Mouse (Mus musculus) embryonic facial prominence, embryonic 13.5 days (tissue): ENCODE results near the gene Cdc14a. TPM values are rescaled to one million over a fixed set of nuclear protein-coding genes. Genes with fewer than 3 reads are reported as not detected.
A peak's percentile ranks its signal among the peaks of the same experiment; 100 is the strongest.
"Not testable (repeated sequence)": the region's sequence is repeated elsewhere in the genome, so short reads cannot be mapped to it uniquely, and the experiment has no call there.

Source experiments
- ATAC-seq: fragments of 200-750 bp; cut with Nextera tagmentation; 2 replicates; pipeline ENCODE4 v1.8.0; 2017; ENCODE audit warnings: low read depth; ENCODE audit not compliant: insufficient number of reproducible peaks, insufficient read depth, low FRiP score, low TSS enrichment
- H3K27ac ChIP-seq: fragments of 300-500 bp; sonication (generic); 2 replicates; pipeline ENCODE4 v1.5.1; 2015; ENCODE audit warnings: moderate library complexity, mild to moderate bottlenecking, inconsistent platforms
- H3K27me3 ChIP-seq: fragments of 300-500 bp; sonication (generic); 2 replicates; pipeline ENCODE4 v1.6.1; 2015; ENCODE audit warnings: mild to moderate bottlenecking, inconsistent platforms
- H3K36me3 ChIP-seq: fragments of 300-500 bp; sonication (generic); 2 replicates; pipeline ENCODE4 v1.6.1; 2015; ENCODE audit warnings: mild to moderate bottlenecking, inconsistent platforms
- H3K4me1 ChIP-seq: fragments of 300-500 bp; sonication (generic); 2 replicates; pipeline ENCODE4 v1.6.1; 2015; ENCODE audit warnings: inconsistent platforms
- H3K4me2 ChIP-seq: fragments of 300-500 bp; sonication (generic); 2 replicates; pipeline ENCODE4 v1.6.1; 2015; ENCODE audit warnings: moderate library complexity, mild to moderate bottlenecking, inconsistent platforms
- H3K4me3 ChIP-seq: fragments of 300-500 bp; sonication (generic); 2 replicates; pipeline ENCODE4 v1.5.1; 2015; ENCODE audit warnings: mild to moderate bottlenecking, inconsistent platforms
- H3K9ac ChIP-seq: fragments of 300-500 bp; sonication (generic); 2 replicates; pipeline ENCODE4 v1.6.1; 2015; ENCODE audit warnings: mild to moderate bottlenecking, inconsistent platforms
- H3K9me3 ChIP-seq: fragments of 300-500 bp; sonication (generic); 2 replicates; pipeline ENCODE4 v1.6.1; 2016; ENCODE audit warnings: inconsistent platforms
- WGBS: fragments of 180-500 bp; shearing (Covaris S2); methylation state at CpG from one replicate; pipeline ENCODE4 v1.1.7; 2015; ENCODE audit warnings: mixed read lengths; 5-methylcytosine and 5-hydroxymethylcytosine counted together
- polyA plus RNA-seq: library from polyadenylated mRNA; unstranded; fragments of >200 nt; fragmentation: Nextera tagmentation; extraction: Ambion mirVana; gene quantifications from 2 replicates; pipeline ENCODE4 v1.2.1, GENCODE M21; 2015

The Cdc14a gene
- polyA plus RNA-seq, 1 experiment from 2014 or later, result 9.6 TPM

DNA sequence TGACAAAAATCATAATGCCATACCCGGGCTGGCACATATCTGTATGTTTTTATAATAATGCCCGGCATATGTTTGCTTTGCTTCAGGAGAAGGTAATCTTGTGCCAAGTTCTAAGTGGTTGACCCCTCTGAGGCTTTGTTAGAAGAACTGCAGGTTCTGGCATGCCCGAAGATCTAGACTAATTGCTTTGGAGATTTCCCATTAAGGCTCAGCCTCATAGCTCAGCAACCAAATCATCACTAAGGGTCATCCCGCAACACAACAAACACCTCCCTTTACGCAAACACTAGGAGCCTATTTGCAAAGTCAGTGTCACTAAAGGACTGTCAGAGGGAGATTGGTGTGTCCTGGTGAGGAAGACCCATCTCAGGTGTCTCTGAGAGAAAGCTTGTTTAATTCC, 62.7 kb downstream of the Cdc14a start:
- no peak overlapping the region for H3K4me2 ChIP-seq
- H3K27ac ChIP-seq, result no peak overlapping the region
- no peaks in the 10 kb centered on the region for H3K4me1 ChIP-seq
- H3K36me3 ChIP-seq, result peaks cover 7% of the 10 kb centered on the region
- no peak overlapping the region for H3K9ac ChIP-seq
- no peak for ATAC-seq
- H3K9me3 ChIP-seq, result no peaks in the 10 kb centered on the region
- WGBS, result 83% methylated on average over 5 of the region's 5 CpGs
- no peaks in the 10 kb centered on the region for H3K27me3 ChIP-seq
- no peak overlapping the region for H3K4me3 ChIP-seq

DNA sequence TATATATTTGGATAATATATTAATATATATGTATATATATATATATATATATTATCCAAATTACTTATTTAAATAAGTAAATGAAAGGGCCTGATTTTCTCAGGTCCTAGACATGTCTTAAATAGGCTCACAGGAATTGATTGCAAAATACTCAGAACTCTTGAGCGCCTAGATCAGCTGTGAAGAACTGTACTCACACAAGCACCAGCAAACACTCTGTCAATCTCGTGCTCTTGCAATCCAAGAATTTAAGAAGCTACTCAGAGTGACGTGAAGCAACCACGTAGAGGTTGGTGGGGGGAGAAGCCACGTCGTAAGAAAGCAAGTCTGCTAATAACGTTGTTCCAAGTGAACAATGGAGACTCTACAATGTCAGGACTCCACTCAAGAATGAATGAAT, 66.0 kb downstream of the Cdc14a start:
- WGBS, result 89% methylated on average over 7 of the region's 7 CpGs
- H3K9me3 ChIP-seq, result no peaks in the 10 kb centered on the region
- no peaks in the 10 kb centered on the region for H3K36me3 ChIP-seq
- no peaks in the 10 kb centered on the region for H3K4me1 ChIP-seq
- H3K27ac ChIP-seq, result no peak overlapping the region
- no peak overlapping the region for H3K4me3 ChIP-seq
- no peak overlapping the region for H3K4me2 ChIP-seq
- no peaks in the 10 kb centered on the region for H3K27me3 ChIP-seq
- no peak overlapping the region for H3K9ac ChIP-seq
- no peak for ATAC-seq

DNA sequence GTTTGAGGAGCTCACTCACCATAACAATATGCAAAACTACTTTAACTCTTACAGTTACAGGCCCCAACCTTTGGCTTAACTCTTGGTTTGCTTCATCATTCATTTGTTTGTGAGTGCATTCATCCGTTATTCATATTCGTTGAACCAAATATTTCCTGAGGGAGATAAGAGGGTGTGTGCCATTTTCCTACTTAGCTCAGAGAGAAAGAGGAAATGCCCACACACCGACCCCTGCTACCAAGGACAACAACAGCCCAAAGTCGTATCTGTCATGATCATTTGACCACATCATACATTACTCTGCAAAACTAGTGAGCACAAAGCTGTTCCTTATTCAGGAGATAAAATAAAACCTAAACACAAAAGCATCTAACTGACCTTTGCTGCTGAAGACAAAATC, 66.7 kb downstream of the Cdc14a start:
- ATAC-seq, result no peak
- no peak overlapping the region for H3K9ac ChIP-seq
- no peak overlapping the region for H3K4me3 ChIP-seq
- WGBS, result 78% methylated on average over 4 of the region's 4 CpGs
- no peaks in the 10 kb centered on the region for H3K27me3 ChIP-seq
- no peak overlapping the region for H3K27ac ChIP-seq
- no peaks in the 10 kb centered on the region for H3K36me3 ChIP-seq
- H3K4me1 ChIP-seq, result no peaks in the 10 kb centered on the region
- no peak overlapping the region for H3K4me2 ChIP-seq
- no peaks in the 10 kb centered on the region for H3K9me3 ChIP-seq

DNA sequence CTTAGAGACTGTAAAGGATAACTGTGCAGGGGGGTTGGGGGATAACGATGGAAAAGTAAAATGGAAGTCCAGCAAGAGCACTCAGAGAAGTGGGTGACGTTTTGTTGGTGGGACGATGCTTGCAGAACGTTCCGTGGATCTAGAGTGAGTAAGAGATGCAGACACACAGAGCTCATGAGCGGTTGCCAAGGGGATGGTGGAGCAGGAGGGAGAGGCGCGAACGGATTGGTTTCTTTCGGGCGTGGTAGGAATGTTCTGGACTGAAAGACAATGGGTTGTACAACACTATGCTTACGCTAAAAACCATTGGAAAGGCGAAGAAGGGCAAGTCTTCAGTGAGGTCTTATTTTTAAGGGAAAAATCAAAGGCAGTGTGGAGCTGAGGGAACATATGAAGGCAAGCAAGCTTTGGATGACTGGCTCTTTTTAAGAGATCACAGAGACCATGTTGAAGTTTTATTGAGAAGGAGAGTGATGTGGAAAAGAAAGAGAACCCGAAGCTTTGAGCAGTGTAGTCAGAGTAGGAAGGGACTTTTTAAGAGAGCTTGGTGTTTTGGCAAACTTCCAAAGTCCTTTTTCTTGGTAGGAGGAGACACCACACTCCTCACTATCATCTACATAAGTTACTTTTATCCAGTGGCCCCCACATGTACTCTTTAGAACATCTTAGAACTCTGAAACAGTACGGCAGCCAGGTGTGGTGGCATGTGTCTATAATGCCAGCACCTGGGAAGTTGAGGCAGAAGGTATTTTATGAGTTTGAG, 68.6 kb downstream of the Cdc14a start:
- Histone ChIP-seq H3K36me3 (no peaks in the 10 kb centered on the region), H3K4me3 (no peak overlapping the region), H3K27ac (no peak overlapping the region), H3K9ac (no peak overlapping the region), H3K9me3 (no peaks in the 10 kb centered on the region), H3K27me3 (no peaks in the 10 kb centered on the region), H3K4me1 (no peaks in the 10 kb centered on the region), H3K4me2 (no peak overlapping the region)
- WGBS, result 92% methylated on average over 15 of the region's 15 CpGs
- no peak for ATAC-seq

DNA sequence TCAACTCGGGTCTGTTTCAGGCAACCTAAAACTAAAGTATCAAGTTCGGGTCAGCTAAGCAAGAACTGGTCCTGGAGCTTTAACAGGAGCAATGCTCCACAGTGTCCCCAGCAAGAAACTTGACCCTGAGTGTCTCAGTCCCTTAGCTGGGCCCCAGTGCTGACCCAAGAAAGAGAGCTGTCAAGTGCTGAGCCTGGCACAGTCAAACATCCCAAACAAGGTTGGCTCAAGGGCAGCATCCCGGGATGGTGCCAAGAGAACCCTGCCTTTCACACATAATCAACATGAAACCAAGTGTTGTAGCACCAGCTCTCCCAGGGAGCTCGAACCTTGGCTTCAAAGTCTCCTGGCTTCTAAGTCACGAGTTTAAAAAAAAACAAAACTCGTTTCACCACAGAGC, 71.3 kb downstream of the Cdc14a start:
- Histone ChIP-seq H3K36me3 (no peaks in the 10 kb centered on the region), H3K4me2 (no peak overlapping the region), H3K27me3 (no peaks in the 10 kb centered on the region), H3K9ac (no peak overlapping the region), H3K27ac (no peak overlapping the region), H3K4me1 (no peaks in the 10 kb centered on the region), H3K4me3 (no peak overlapping the region), H3K9me3 (no peaks in the 10 kb centered on the region)
- WGBS, result 77% methylated on average over 6 of the region's 6 CpGs
- ATAC-seq, result no peak

DNA sequence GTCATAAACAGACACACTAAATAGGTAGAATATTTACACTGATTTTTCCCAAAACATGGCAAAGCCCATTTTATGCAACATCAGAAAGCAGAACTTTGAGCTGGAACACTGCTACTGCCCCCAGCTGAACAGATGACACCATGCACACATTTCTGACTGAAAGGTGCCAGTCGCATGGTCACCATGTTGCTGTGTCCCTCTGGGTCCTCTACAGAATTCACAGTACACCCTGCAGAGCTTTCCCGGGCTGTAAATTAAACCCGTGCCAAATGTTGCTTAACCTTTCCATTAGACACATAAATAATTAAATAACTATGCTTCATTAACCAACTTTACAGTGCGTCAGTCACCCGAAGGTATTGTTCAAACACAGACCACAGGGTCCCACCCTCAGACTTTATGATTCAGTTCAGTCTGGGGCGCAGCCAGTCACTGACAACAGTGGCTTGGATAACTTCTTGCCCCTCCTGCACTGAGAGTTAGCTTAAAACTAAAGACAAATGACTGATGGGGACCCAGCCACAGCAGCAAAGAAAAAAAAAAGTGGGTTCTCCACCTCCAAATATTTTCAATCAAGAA, 73.4 kb downstream of the Cdc14a start:
- Histone ChIP-seq H3K9ac (no peak overlapping the region), H3K9me3 (no peaks in the 10 kb centered on the region), H3K4me3 (no peak overlapping the region), H3K36me3 (no peaks in the 10 kb centered on the region), H3K4me1 (no peaks in the 10 kb centered on the region), H3K4me2 (no peak overlapping the region), H3K27ac (no peak overlapping the region), H3K27me3 (no peaks in the 10 kb centered on the region)
- 80% methylated on average over 6 of the region's 6 CpGs for WGBS
- ATAC-seq, result no peak

DNA sequence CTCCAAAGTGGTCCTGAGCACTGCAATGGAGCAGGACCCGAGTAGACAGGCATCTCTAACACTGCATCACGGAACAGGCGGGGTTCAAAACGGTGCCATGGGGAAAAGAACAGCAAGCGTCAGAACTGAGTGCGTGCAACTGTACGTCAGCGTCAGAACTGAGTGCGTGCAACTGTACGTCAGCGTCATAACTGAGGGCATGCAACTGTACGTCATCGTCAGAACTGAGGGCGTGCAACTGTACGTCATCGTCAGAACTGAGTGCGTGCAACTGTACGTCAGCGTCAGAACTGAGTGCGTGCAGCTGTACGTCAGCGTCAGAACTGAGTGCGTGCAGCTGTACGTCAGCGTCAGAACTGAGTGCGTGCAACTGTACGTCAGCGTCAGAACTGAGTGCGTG, 76.3 kb downstream of the Cdc14a start:
- H3K4me2 ChIP-seq, H3K4me3 ChIP-seq, H3K36me3 ChIP-seq, H3K9ac ChIP-seq, H3K27ac ChIP-seq, H3K9me3 ChIP-seq, ATAC-seq, H3K4me1 ChIP-seq, H3K27me3 ChIP-seq: not testable (repeated sequence)
- 97% methylated on average over 29 of the region's 29 CpGs for WGBS

DNA sequence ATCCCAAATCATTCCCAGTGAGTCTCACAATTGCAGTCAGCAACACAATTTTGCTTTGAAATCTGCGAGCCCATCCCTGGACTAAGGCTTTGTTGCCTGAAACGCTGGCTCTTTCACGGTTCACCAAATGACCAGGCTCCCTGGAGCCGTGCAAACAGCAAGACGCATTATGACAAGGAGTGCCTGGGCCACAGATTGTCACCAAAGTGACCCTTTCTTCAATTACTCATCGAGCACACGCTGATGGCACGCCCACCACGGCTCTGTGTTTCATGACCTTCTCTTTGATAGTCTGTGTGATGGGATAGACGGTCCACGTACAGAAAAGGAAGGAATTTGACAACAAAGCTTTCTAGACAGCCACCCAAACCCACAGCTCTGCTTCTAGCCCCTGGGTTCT, 78.6 kb downstream of the Cdc14a start:
- Histone ChIP-seq H3K9me3 (no peaks in the 10 kb centered on the region), H3K4me3 (no peak overlapping the region), H3K4me1 (no peaks in the 10 kb centered on the region), H3K4me2 (no peak overlapping the region), H3K27ac (no peak overlapping the region), H3K36me3 (peaks cover 14% of the 10 kb centered on the region), H3K27me3 (no peaks in the 10 kb centered on the region), H3K9ac (no peak overlapping the region)
- ATAC-seq, result no peak
- 90% methylated on average over 11 of the region's 11 CpGs for WGBS

DNA sequence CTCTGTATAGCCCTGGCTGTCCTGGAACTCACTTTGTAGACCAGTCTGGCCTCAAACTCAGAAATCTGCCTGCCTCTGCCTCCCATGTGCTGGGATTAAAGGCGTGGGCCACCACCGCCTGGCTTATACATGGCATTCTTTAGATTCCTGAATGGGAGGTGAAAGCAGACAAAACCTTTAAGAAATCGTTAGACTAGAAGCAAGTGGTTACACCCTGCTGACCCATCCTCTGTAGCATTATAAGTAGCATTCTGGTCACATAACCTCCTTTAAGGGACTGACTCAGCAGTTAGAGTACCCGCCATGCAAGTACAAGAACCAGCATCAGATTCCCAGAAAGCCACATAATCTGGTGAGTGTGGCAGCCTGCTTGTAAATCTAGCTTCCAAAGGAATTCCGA, 81.6 kb downstream of the Cdc14a start:
- H3K9me3 ChIP-seq, result no peaks in the 10 kb centered on the region
- H3K9ac ChIP-seq, result no peak overlapping the region
- no peak overlapping the region for H3K27ac ChIP-seq
- H3K4me1 ChIP-seq, result no peaks in the 10 kb centered on the region
- no peak overlapping the region for H3K4me3 ChIP-seq
- H3K27me3 ChIP-seq, result no peaks in the 10 kb centered on the region
- no peak for ATAC-seq
- 91% methylated on average over 5 of the region's 5 CpGs for WGBS
- H3K4me2 ChIP-seq, result no peak overlapping the region
- peaks cover 14% of the 10 kb centered on the region for H3K36me3 ChIP-seq

DNA sequence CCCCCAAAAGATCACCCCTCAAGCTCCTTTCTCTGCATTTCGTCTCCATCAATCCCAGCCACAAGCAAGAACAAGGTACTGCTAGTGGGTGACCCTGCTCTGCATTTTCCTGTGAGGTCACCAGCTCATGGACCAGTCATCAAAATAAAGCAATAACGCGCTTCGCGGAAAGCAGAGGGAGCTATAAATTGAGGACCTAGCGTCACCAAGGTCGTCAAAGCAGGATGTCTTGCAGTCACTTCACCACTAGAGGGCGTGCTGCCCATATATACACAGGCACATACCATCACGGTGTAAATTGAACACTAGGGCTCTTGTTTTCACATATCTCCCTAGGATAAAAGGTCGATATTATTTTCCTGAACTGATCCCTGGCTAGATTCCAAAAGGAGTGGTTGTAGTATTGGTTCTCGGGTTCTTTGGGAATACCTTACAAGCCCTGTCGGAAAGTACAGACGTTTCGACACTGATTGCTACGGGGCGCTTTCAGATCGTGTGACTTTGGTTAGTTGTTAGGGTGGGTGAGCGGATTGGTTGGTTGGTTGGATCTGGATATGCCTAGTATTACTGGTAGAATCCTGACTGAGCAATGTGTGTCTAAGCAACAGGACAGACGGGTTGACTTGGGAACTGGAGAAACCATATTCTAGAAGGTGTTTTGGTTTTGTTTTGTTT, 82.7 kb downstream of the Cdc14a start:
- H3K27ac ChIP-seq, result no peak overlapping the region
- WGBS, result 44% methylated on average over 19 of the region's 19 CpGs
- H3K9ac ChIP-seq, result no peak overlapping the region
- peak; percentile 60; the same call in 1 of the 2 replicates for ATAC-seq
- H3K36me3 ChIP-seq, result peaks cover 14% of the 10 kb centered on the region
- no peak overlapping the region for H3K4me3 ChIP-seq
- H3K27me3 ChIP-seq, result no peaks in the 10 kb centered on the region
- no peaks in the 10 kb centered on the region for H3K4me1 ChIP-seq
- H3K4me2 ChIP-seq, result peak overlapping the region; percentile 26; the same call in 1 of the 2 replicates
- no peaks in the 10 kb centered on the region for H3K9me3 ChIP-seq

DNA sequence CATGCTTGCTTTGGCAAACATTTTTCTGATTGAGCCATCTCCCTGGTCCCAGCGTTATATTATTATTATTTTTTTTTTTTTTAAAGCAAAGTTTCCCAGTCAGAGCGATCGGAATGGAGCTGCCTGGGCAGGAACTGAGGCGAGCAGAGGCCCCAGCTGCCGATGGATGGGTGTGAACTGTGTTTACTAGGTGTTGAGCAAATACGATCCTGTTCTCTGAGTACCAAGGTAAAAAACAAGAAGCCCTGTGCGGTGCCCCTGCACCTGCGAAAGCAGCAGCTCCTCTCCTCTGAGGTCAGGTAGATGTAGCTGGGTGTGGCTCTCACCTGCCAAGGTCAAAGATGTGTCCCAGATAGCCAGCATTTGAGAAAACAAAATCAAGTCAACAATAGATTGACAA, 83.6 kb downstream of the Cdc14a start:
- Histone ChIP-seq H3K4me1 (no peaks in the 10 kb centered on the region), H3K9ac (no peak overlapping the region), H3K36me3 (peaks cover 14% of the 10 kb centered on the region), H3K27me3 (no peaks in the 10 kb centered on the region), H3K4me2 (no peak overlapping the region), H3K9me3 (no peaks in the 10 kb centered on the region), H3K27ac (no peak overlapping the region), H3K4me3 (no peak overlapping the region)
- WGBS, result 92% methylated on average over 8 of the region's 8 CpGs
- no peak for ATAC-seq

DNA sequence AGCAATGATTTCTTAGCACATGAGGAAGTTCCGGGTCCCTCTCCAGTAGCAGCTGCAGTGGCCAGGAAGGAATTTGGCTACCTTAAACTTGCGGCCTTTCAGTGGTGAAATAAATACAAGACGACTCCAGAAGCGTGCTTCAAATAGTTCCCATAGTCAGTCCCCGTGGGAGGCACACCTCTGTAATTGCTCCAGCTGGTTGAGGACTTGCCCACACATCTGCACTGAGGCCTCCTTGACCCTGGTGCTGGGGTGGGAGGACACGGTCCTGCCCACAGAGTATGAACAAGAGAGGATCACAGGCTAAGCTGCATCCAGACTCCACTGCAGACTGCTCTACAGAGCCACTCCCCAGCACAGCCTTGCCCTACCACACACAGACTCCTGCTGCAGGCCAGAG, 85.2 kb downstream of the Cdc14a start:
- Histone ChIP-seq H3K4me1 (no peaks in the 10 kb centered on the region), H3K4me2 (no peak overlapping the region), H3K4me3 (no peak overlapping the region), H3K27me3 (no peaks in the 10 kb centered on the region), H3K9ac (no peak overlapping the region), H3K27ac (no peak overlapping the region), H3K9me3 (no peaks in the 10 kb centered on the region), H3K36me3 (peaks cover 14% of the 10 kb centered on the region)
- 68% methylated on average over 6 of the region's 6 CpGs for WGBS
- ATAC-seq, result no peak
